Mouse (Mus musculus): ENCODE results near the gene Foxn3. TPM values are rescaled to one million over a fixed set of nuclear protein-coding genes. Genes with fewer than 3 reads are reported as not detected.

Gene Foxn3
- polyA plus RNA-seq, 1 experiment: 5.8 TPM

DNA sequence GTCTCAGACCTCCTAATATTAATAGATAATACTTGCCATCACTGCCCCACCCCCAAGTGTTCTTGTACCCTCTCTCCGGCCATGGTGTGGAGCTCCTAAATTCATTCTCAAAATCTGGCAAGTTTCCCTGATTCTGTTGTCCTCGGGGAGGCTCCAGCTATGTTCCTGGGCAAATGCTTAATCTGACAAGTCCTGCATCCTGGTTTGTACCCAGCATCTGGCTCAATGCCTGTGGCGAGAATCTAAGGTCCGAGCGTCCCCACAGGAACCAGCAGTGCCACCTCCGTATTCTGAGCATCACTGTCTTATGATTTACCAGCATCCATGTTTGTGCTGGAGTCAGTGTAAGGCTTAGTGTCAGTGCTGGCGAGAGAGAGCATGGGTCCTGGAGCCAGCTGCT, 296.9 kb downstream of the Foxn3 start:
- Histone ChIP-seq H3K27me3 (ENCODE audit: control insufficient read depth, insufficient read depth, insufficient read length) (no peaks in the 10 kb centered on the region), H3ac (ENCODE audit: control insufficient read depth, insufficient read length) (no peak overlapping the region), H3K36me3 (ENCODE audit: control insufficient read depth, insufficient read depth) (no peaks in the 10 kb centered on the region), H3K4me2 (ENCODE audit: low read depth) (no peak overlapping the region), H3K4me3 (no peak overlapping the region), H3K79me2 (ENCODE audit: control insufficient read depth, insufficient read depth) (no peaks in the 10 kb centered on the region)
- no peak for TF ChIP-seq TCF3 (IDR thresholded peaks at IDR 0.05; ENCODE audit: insufficient read length, low read depth)
- no peak for TF ChIP-seq TCF12 (IDR thresholded peaks at IDR 0.05; ENCODE audit: insufficient read depth, poor library complexity, severe bottlenecking)

- Histone ChIP-seq H3K4me3 (no peak overlapping the region), H3K4me2 (ENCODE audit: low read depth) (no peak overlapping the region), H3K36me3 (ENCODE audit: control insufficient read depth, insufficient read depth) (no peaks in the 10 kb centered on the region), H3K79me2 (ENCODE audit: control insufficient read depth, insufficient read depth) (no peaks in the 10 kb centered on the region), H3K27me3 (ENCODE audit: control insufficient read depth, insufficient read depth, insufficient read length) (no peaks in the 10 kb centered on the region), H3ac (ENCODE audit: control insufficient read depth, insufficient read length) (no peak overlapping the region)
- TF ChIP-seq CEBPB (IDR thresholded peaks at IDR 0.05; ENCODE audit: insufficient read depth, poor library complexity, severe bottlenecking): no peak
- no peak for TF ChIP-seq MAX (IDR thresholded peaks at IDR 0.05; ENCODE audit: low read depth)
- TF ChIP-seq REST (IDR thresholded peaks at IDR 0.05; ENCODE audit: insufficient read depth, insufficient read length): no peak
- no peak for TF ChIP-seq POLR2AphosphoS2 (IDR thresholded peaks at IDR 0.05; ENCODE audit: insufficient read length, low read depth)
- TF ChIP-seq USF1 (IDR thresholded peaks at IDR 0.05; ENCODE audit: low read depth): no peak
- no peak for TF ChIP-seq MYOG (IDR thresholded peaks at IDR 0.05; ENCODE audit: control insufficient read depth in 1 of 3, insufficient read depth in 1 of 3, insufficient read length in 2 of 3, low read depth in 2 of 3)
- TF ChIP-seq MYOD1 (IDR thresholded peaks at IDR 0.05; ENCODE audit: control insufficient read depth in 1 of 3, insufficient read length in 2 of 3, low read depth in 2 of 3): no peak
- no peak for TF ChIP-seq POLR2A (IDR thresholded peaks at IDR 0.05; ENCODE audit: insufficient read length, low read depth)
- no peak for TF ChIP-seq E2F4 (IDR thresholded peaks at IDR 0.05; ENCODE audit: insufficient read depth)
Measured at GRCm38 (mm10) chr12:99265777-99266176, 297.6 kb downstream of the Foxn3 start.

DNA sequence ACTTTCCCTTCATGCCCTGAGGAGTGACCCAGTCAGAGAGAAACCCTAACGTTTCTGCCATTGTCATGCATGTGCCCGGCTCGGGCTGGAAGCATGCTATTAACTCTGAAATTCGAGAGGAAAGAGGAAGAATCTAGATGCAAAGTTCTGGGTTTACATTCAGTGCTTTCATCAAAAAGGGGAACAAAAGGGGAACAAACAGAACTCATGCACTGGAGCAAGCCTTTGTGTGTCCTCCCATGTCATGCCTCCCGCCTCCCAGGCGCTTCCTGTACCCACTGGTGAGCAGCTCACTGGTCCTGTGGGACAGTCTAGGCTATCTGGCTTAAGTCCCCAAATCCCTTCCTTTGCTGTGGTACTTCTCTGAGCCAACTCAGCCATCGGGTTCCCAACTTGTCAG, 299.0 kb downstream of the Foxn3 start:
- TF ChIP-seq MYOG (IDR thresholded peaks at IDR 0.05; ENCODE audit: control insufficient read depth in 1 of 3, insufficient read depth in 1 of 3, insufficient read length in 2 of 3, low read depth in 2 of 3): no peak
- no peak for TF ChIP-seq MYOD1 (IDR thresholded peaks at IDR 0.05; ENCODE audit: control insufficient read depth in 1 of 3, insufficient read length in 2 of 3, low read depth in 2 of 3)
- no peak for TF ChIP-seq REST (IDR thresholded peaks at IDR 0.05; ENCODE audit: insufficient read depth, insufficient read length)
- Histone ChIP-seq H3K27me3 (ENCODE audit: control insufficient read depth, insufficient read depth, insufficient read length) (no peaks in the 10 kb centered on the region), H3K79me2 (ENCODE audit: control insufficient read depth, insufficient read depth) (no peaks in the 10 kb centered on the region), H3K4me3 (no peak overlapping the region), H3K36me3 (ENCODE audit: control insufficient read depth, insufficient read depth) (no peaks in the 10 kb centered on the region), H3ac (ENCODE audit: control insufficient read depth, insufficient read length) (no peak overlapping the region), H3K4me2 (ENCODE audit: low read depth) (no peak overlapping the region)

DNA sequence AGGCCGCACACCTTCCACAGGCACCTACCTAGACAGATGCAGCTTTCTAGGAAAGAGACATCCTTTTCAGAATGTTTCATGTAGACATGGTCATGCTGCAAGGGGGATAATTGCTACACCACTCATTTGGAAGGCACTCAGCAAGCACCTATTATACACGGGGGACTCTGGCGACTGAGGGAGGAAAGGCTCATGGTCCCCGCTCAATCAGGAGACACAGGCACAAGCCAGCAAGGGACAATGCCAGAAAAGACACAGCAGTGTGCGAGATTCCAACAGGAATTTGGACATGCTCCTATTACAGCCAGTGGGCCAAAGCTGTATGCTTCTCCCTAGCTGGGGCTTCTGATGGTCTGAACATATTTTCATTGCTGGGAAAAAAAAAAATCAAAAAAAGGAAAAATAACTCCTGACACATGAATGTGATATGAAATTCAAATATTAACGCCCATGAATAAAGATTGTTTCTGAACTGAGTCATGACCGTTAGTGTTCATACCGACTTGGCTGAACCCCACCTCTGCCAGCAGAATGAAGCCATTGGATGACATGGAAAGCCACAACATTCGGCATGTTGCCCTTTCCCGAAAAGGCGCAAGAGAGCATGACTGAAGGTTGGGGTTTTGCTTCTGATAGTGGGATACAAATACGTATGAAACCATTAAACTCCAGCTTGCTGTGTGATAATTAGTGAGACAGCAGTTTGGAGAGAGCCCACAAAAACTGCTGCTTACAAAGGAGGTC, 299.6 kb downstream of the Foxn3 start:
- Histone ChIP-seq H3K4me3 (no peak overlapping the region), H3K27me3 (ENCODE audit: control insufficient read depth, insufficient read depth, insufficient read length) (no peaks in the 10 kb centered on the region), H3K4me2 (ENCODE audit: low read depth) (no peak overlapping the region), H3ac (ENCODE audit: control insufficient read depth, insufficient read length) (no peak overlapping the region), H3K79me2 (ENCODE audit: control insufficient read depth, insufficient read depth) (no peaks in the 10 kb centered on the region), H3K36me3 (ENCODE audit: control insufficient read depth, insufficient read depth) (no peaks in the 10 kb centered on the region)
- no peak for TF ChIP-seq TCF12 (IDR thresholded peaks at IDR 0.05; ENCODE audit: insufficient read depth, poor library complexity, severe bottlenecking)
- no peak for TF ChIP-seq MYOD1 (IDR thresholded peaks at IDR 0.05; ENCODE audit: control insufficient read depth in 1 of 3, insufficient read length in 2 of 3, low read depth in 2 of 3)
- no peak for TF ChIP-seq CEBPB (IDR thresholded peaks at IDR 0.05; ENCODE audit: insufficient read depth, poor library complexity, severe bottlenecking)
- TF ChIP-seq SRF (IDR thresholded peaks at IDR 0.05; ENCODE audit: control insufficient read depth, insufficient read length, low read depth): no peak
- no peak for TF ChIP-seq USF1 (IDR thresholded peaks at IDR 0.05; ENCODE audit: low read depth)
- TF ChIP-seq MAX (IDR thresholded peaks at IDR 0.05; ENCODE audit: low read depth): no peak
- no peak for TF ChIP-seq POLR2A (IDR thresholded peaks at IDR 0.05; ENCODE audit: insufficient read length, low read depth)
- no peak for TF ChIP-seq TCF3 (IDR thresholded peaks at IDR 0.05; ENCODE audit: insufficient read length, low read depth)
- TF ChIP-seq POLR2AphosphoS2 (IDR thresholded peaks at IDR 0.05; ENCODE audit: insufficient read length, low read depth): no peak
- TF ChIP-seq REST (IDR thresholded peaks at IDR 0.05; ENCODE audit: insufficient read depth, insufficient read length): no peak
- no peak for TF ChIP-seq E2F4 (IDR thresholded peaks at IDR 0.05; ENCODE audit: insufficient read depth)
- no peak for TF ChIP-seq MYOG (IDR thresholded peaks at IDR 0.05; ENCODE audit: control insufficient read depth in 1 of 3, insufficient read depth in 1 of 3, insufficient read length in 2 of 3, low read depth in 2 of 3)

DNA sequence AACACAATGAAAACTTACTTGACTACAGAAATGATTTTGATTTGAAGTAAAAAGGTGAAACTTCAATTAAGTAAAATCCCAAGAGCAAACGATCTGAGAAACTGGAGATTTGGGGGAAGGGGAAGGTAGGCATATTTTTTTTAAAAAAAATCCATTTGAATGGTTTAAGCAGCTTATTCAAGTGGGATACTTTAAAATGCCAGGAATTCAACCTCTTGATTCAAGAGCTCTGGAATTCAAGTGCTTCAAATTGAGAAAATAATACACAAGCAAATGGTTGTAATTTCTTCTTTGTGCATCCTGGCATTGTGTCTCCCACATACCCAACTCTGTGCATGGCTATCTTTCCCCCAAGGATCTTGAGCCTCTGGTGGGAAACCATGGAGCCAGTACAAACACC, 300.5 kb downstream of the Foxn3 start:
- Histone ChIP-seq H3ac (ENCODE audit: control insufficient read depth, insufficient read length) (no peak overlapping the region), H3K4me2 (ENCODE audit: low read depth) (no peak overlapping the region)
- TF ChIP-seq MYOD1 (IDR thresholded peaks at IDR 0.05; ENCODE audit: control insufficient read depth in 1 of 3, insufficient read length in 2 of 3, low read depth in 2 of 3) (no peak), SRF (IDR thresholded peaks at IDR 0.05; ENCODE audit: control insufficient read depth, insufficient read length, low read depth) (no peak), REST (IDR thresholded peaks at IDR 0.05; ENCODE audit: insufficient read depth, insufficient read length) (no peak), POLR2AphosphoS2 (IDR thresholded peaks at IDR 0.05; ENCODE audit: insufficient read length, low read depth) (no peak), TCF3 (IDR thresholded peaks at IDR 0.05; ENCODE audit: insufficient read length, low read depth) (no peak)

More for the DNA sequence above, 300.5 kb downstream of the Foxn3 start:
- Histone ChIP-seq H3K27me3 (ENCODE audit: control insufficient read depth, insufficient read depth, insufficient read length) (no peaks in the 10 kb centered on the region), H3K4me3 (no peak overlapping the region), H3K36me3 (ENCODE audit: control insufficient read depth, insufficient read depth) (no peaks in the 10 kb centered on the region), H3K79me2 (ENCODE audit: control insufficient read depth, insufficient read depth) (no peaks in the 10 kb centered on the region)

All from myocyte (in vitro differentiated cells).